Mouse (Mus musculus) frontal cortex, postnatal 36 days (tissue): ENCODE data around the gene Fhl3.

Experiments used
- DNase-seq, 2 experiments: peaks; one replicate each; pipeline ENCODE4 v3.0.0; 2022; ENCODE audit warnings: low spot score in 2 of 2

The Fhl3 gene

DNA sequence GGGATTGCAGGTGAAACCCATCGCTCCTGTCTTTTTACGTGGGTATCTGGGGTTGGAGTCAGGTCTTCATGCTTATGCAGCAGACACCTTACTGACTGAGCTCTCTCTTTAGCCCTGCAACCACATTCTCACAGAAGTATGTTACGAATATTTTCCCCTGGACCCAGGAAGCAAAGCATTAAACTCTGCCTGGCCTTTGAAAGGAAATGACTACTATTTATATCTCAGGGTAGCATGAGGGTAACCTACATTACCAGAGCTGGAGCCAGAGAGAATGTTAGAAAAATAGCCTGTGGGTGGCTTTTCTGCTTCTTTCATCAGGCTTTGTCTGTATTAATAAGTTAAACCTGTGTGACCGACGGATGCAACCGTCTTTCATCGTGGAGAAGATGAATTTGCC lies 55.0 kb downstream of the Fhl3 start:
- no peak for DNase-seq
